Mouse (Mus musculus): Measurements from ENCODE around the gene Nol10.

- TF ChIP-seq CTCF (IDR thresholded peaks at IDR 0.05) (no peak), POLR2A (IDR thresholded peaks at IDR 0.05; ENCODE audit: insufficient read depth, low read depth, low read length) (no peak)
These were observed 53.9 kb downstream of the Nol10 start for GRCm38 (mm10) chr12:17402116-17402515.
